Mouse (Mus musculus): ENCODE measurements around the gene Ube2e2. TPM values are rescaled to one million over a fixed set of nuclear protein-coding genes. Genes with fewer than 3 reads are reported as not detected.

Gene Ube2e2
- total and polyA plus RNA-seq, 3 experiments: not detected

- Histone ChIP-seq H3K27me3 (ENCODE audit: control insufficient read depth in 1 of 2, insufficient read depth in 2 of 2, low read length in 2 of 2) (no peaks in the 10 kb centered on the region), H3K36me3 (ENCODE audit: control insufficient read depth in 1 of 2, insufficient read depth in 2 of 2, low read length in 2 of 2) (no peaks in the 10 kb centered on the region), H3K9ac (ENCODE audit: control insufficient read depth, low read depth, low read length, poor library complexity, severe bottlenecking) (no peak overlapping the region), H3K9me3 (replicated peaks; ENCODE audit: insufficient read depth, low read length) (no peaks in the 10 kb centered on the region), H3K79me2 (ENCODE audit: control insufficient read depth, insufficient read depth, low read length, poor library complexity) (no peaks in the 10 kb centered on the region), H3K4me1 (ENCODE audit: control insufficient read depth in 1 of 2, insufficient read depth in 2 of 2, low read length in 2 of 2) (no peaks in the 10 kb centered on the region), H3K27ac (ENCODE audit: control insufficient read depth, low read depth, low read length) (no peak overlapping the region), H3K4me3 (ENCODE audit: control insufficient read depth in 1 of 2, insufficient read depth in 1 of 2, low read depth in 2 of 2, low read length in 2 of 2) (no peak overlapping the region)
- TF ChIP-seq SMC3 (IDR thresholded peaks at IDR 0.05; ENCODE audit: low read depth, low read length) (no peak), ZNF384 (IDR thresholded peaks at IDR 0.05; ENCODE audit: low read depth, low read length) (no peak), MAZ (IDR thresholded peaks at IDR 0.05; ENCODE audit: low read depth, low read length) (no peak), USF2 (IDR thresholded peaks at IDR 0.05; ENCODE audit: borderline replicate concordance in 1 of 2, insufficient read depth in 1 of 2, low read depth in 1 of 2, low read length in 2 of 2) (no peak), UBTF (IDR thresholded peaks at IDR 0.05; ENCODE audit: borderline replicate concordance, insufficient read depth, low read depth, low read length) (no peak), NRF1 (IDR thresholded peaks at IDR 0.05; ENCODE audit: insufficient read depth, low read depth, low read length, poor library complexity, severe bottlenecking) (no peak), EP300 (IDR thresholded peaks at IDR 0.05; ENCODE audit: low read depth in 1 of 2, low read length in 2 of 2) (no peak), JUND (IDR thresholded peaks at IDR 0.05; ENCODE audit: low read depth, low read length) (no peak), ZKSCAN1 (IDR thresholded peaks at IDR 0.05; ENCODE audit: low read depth, low read length) (no peak), MAX (IDR thresholded peaks at IDR 0.05; ENCODE audit: low read length) (no peak), SIN3A (IDR thresholded peaks at IDR 0.05; ENCODE audit: low read length) (no peak), CHD1 (IDR thresholded peaks at IDR 0.05; ENCODE audit: low read depth, low read length) (no peak), POLR2AphosphoS5 (IDR thresholded peaks at IDR 0.05; ENCODE audit: borderline replicate concordance, low read depth, low read length) (no peak)
- no peak for DNase-seq (ENCODE audit: low read depth, low spot score)
Observed at GRCm38 (mm10) chr14:18554627-18554988, 339.5 kb downstream of the Ube2e2 start.

GRCm38 (mm10) chr14:18553987-18554626 is 340.0 kb downstream of the Ube2e2 start:
- Histone ChIP-seq H3K4me1 (ENCODE audit: control insufficient read depth in 1 of 2, insufficient read depth in 2 of 2, low read length in 2 of 2) (no peaks in the 10 kb centered on the region), H3K9me3 (replicated peaks; ENCODE audit: insufficient read depth, low read length) (no peaks in the 10 kb centered on the region), H3K9ac (ENCODE audit: control insufficient read depth, low read depth, low read length, poor library complexity, severe bottlenecking) (no peak overlapping the region), H3K27ac (ENCODE audit: control insufficient read depth, low read depth, low read length) (no peak overlapping the region), H3K36me3 (ENCODE audit: control insufficient read depth in 1 of 2, insufficient read depth in 2 of 2, low read length in 2 of 2) (no peaks in the 10 kb centered on the region), H3K79me2 (ENCODE audit: control insufficient read depth, insufficient read depth, low read length, poor library complexity) (no peaks in the 10 kb centered on the region), H3K4me3 (ENCODE audit: control insufficient read depth in 1 of 2, insufficient read depth in 1 of 2, low read depth in 2 of 2, low read length in 2 of 2) (no peak overlapping the region), H3K27me3 (ENCODE audit: control insufficient read depth in 1 of 2, insufficient read depth in 2 of 2, low read length in 2 of 2) (no peaks in the 10 kb centered on the region)
- no peak for DNase-seq (ENCODE audit: low read depth, low spot score)
- TF ChIP-seq KAT2A (conservative IDR thresholded peaks at IDR 0.05; ENCODE audit: low read depth, low read length): no peak
- no peak for TF ChIP-seq RCOR1 (IDR thresholded peaks at IDR 0.05; ENCODE audit: low read depth, low read length)
- no peak for TF ChIP-seq MYC (IDR thresholded peaks at IDR 0.05; ENCODE audit: low read depth, low read length)
- TF ChIP-seq BHLHE40 (IDR thresholded peaks at IDR 0.05; ENCODE audit: borderline replicate concordance, low read depth, low read length): no peak
- no peak for TF ChIP-seq POLR2A (IDR thresholded peaks at IDR 0.05; ENCODE audit: control insufficient read depth in 1 of 2, insufficient read depth in 1 of 2, low read depth in 1 of 2, low read length in 2 of 2, poor library complexity in 1 of 2)

Measured in MEL (cell line).